Mouse (Mus musculus): ENCODE measurements around the gene Plekhn1. TPM values are rescaled to one million over a fixed set of nuclear protein-coding genes. Genes with fewer than 3 reads are reported as not detected.

The Plekhn1 gene
- polyA plus RNA-seq, 1 experiment from 2014 or later: 11.8 TPM

GRCm38 (mm10) chr4:156236651-156237447 is 2.2 kb upstream of the Plekhn1 start:
- 22% methylated on average over 55 of the region's 60 CpGs for WGBS
- H3K9ac ChIP-seq (ENCODE audit: low read depth, low read length): peak overlapping the region; percentile 93
- H3K36me3 ChIP-seq (ENCODE audit: control insufficient read depth, insufficient read depth, low read length): peaks cover 48% of the 10 kb centered on the region
- ATAC-seq (replicated peaks; ENCODE audit: low FRiP score) (no peak), DNase-seq (ENCODE audit: low spot score) (no peak)
- no peaks in the 10 kb centered on the region for H3K27me3 ChIP-seq (replicated peaks; ENCODE audit: control insufficient read depth, insufficient read depth, low read length)
- H3K9me3 ChIP-seq (ENCODE audit: control insufficient read depth, low read length): no peaks in the 10 kb centered on the region
- H3K27ac ChIP-seq (ENCODE audit: low read depth, low read length): peak overlapping the region; percentile 99
- H3K4me3 ChIP-seq (ENCODE audit: low read depth, low read length): peak overlapping the region; percentile 94
- peaks cover 16% of the 10 kb centered on the region for H3K4me1 ChIP-seq (replicated peaks; ENCODE audit: control insufficient read depth, insufficient read depth, low read length)
- peak overlapping the region; percentile 98 for H3K4me2 ChIP-seq

- DNase-seq (ENCODE audit: low spot score): peak; percentile 96
- H3K27me3 ChIP-seq (replicated peaks; ENCODE audit: control insufficient read depth, insufficient read depth, low read length): no peaks in the 10 kb centered on the region
Observed at GRCm38 (mm10) chr4:156235808-156236533, 1.3 kb upstream of the Plekhn1 start, which contains the start of gene Noc2l. TSS of gene Noc2l (plus strand) at chr4:156236010.

GRCm38 (mm10) chr4:156235360-156235770 is 708 bp upstream of the Plekhn1 start:
- Histone ChIP-seq H3K27me3 (replicated peaks; ENCODE audit: control insufficient read depth, insufficient read depth, low read length) (no peaks in the 10 kb centered on the region), H3K4me2 (peak overlapping the region; percentile 98), H3K4me1 (replicated peaks; ENCODE audit: control insufficient read depth, insufficient read depth, low read length) (peaks cover 16% of the 10 kb centered on the region), H3K36me3 (ENCODE audit: control insufficient read depth, insufficient read depth, low read length) (peaks cover 44% of the 10 kb centered on the region), H3K4me3 (ENCODE audit: low read depth, low read length) (peak overlapping the region; percentile 94), H3K9ac (ENCODE audit: low read depth, low read length) (peak overlapping the region; percentile 93), H3K27ac (ENCODE audit: low read depth, low read length) (peak overlapping the region; percentile 99), H3K9me3 (ENCODE audit: control insufficient read depth, low read length) (no peaks in the 10 kb centered on the region)
- ATAC-seq (replicated peaks; ENCODE audit: low FRiP score) (peak; percentile 40), DNase-seq (ENCODE audit: low spot score) (no peak)
- WGBS: under 1% methylated on average over 15 of the region's 15 CpGs

More at GRCm38 (mm10) chr4:156235808-156236533, 1.3 kb upstream of the Plekhn1 start, which contains the start of gene Noc2l:
- H3K4me1 ChIP-seq (replicated peaks; ENCODE audit: control insufficient read depth, insufficient read depth, low read length): peaks cover 16% of the 10 kb centered on the region
- peak within 1 kb of the TSS; percentile 93 for H3K9ac ChIP-seq (ENCODE audit: low read depth, low read length)
- peak; percentile 86 for ATAC-seq (replicated peaks; ENCODE audit: low FRiP score)
- H3K9me3 ChIP-seq (ENCODE audit: control insufficient read depth, low read length): no peaks in the 10 kb centered on the region
- peaks cover 45% of the 10 kb centered on the region for H3K36me3 ChIP-seq (ENCODE audit: control insufficient read depth, insufficient read depth, low read length)
- H3K4me2 ChIP-seq: peak within 1 kb of the TSS; percentile 98
- H3K27ac ChIP-seq (ENCODE audit: low read depth, low read length): peak within 1 kb of the TSS; percentile 99
- under 1% methylated on average over 85 of the region's 90 CpGs for WGBS
- H3K4me3 ChIP-seq (ENCODE audit: low read depth, low read length): peak within 1 kb of the TSS; percentile 94

- Histone ChIP-seq H3K9me3 (ENCODE audit: control insufficient read depth, low read length) (no peaks in the 10 kb centered on the region), H3K4me3 (ENCODE audit: low read depth, low read length) (peak overlapping the region; percentile 94), H3K36me3 (ENCODE audit: control insufficient read depth, insufficient read depth, low read length) (peaks cover 39% of the 10 kb centered on the region), H3K27ac (ENCODE audit: low read depth, low read length) (peak overlapping the region; percentile 55), H3K4me1 (replicated peaks; ENCODE audit: control insufficient read depth, insufficient read depth, low read length) (peaks cover 19% of the 10 kb centered on the region), H3K9ac (ENCODE audit: low read depth, low read length) (peak overlapping the region; percentile 90), H3K27me3 (replicated peaks; ENCODE audit: control insufficient read depth, insufficient read depth, low read length) (no peaks in the 10 kb centered on the region), H3K4me2 (peak overlapping the region; percentile 98)
- 16% methylated on average over 17 of the region's 17 CpGs for WGBS
- DNase-seq (ENCODE audit: low spot score): no peak
- no peak for ATAC-seq (replicated peaks; ENCODE audit: low FRiP score)
Observed at GRCm38 (mm10) chr4:156234021-156234501, 596 bp downstream of the Plekhn1 start.

- H3K9ac ChIP-seq (ENCODE audit: low read depth, low read length): no peak overlapping the region; the same call in 1 of the 2 replicates
- peaks cover 12% of the 10 kb centered on the region for H3K4me1 ChIP-seq (replicated peaks; ENCODE audit: control insufficient read depth, insufficient read depth, low read length)
- ATAC-seq (replicated peaks; ENCODE audit: low FRiP score) (peak; percentile 40), DNase-seq (ENCODE audit: low spot score) (no peak)
- H3K9me3 ChIP-seq (ENCODE audit: control insufficient read depth, low read length): no peaks in the 10 kb centered on the region
- no peak overlapping the region for H3K27ac ChIP-seq (ENCODE audit: low read depth, low read length)
- 0 out of 2 replicates have a peak overlapping the region, but pooled peaks have one; percentile 29 for H3K4me2 ChIP-seq
- WGBS: 36% methylated on average over 12 of the region's 12 CpGs
- peaks cover under 1% of the 10 kb centered on the region; the same call in 1 of the 2 replicates for H3K27me3 ChIP-seq (replicated peaks; ENCODE audit: control insufficient read depth, insufficient read depth, low read length)
- peaks cover 22% of the 10 kb centered on the region for H3K36me3 ChIP-seq (ENCODE audit: control insufficient read depth, insufficient read depth, low read length)
- peak overlapping the region; percentile 10; the same call in 1 of the 2 replicates for H3K4me3 ChIP-seq (ENCODE audit: low read depth, low read length)
Observed at GRCm38 (mm10) chr4:156228393-156229024, 6.1 kb downstream of the Plekhn1 start.

GRCm38 (mm10) chr4:156227752-156228392 is 6.8 kb downstream of the Plekhn1 start:
- Histone ChIP-seq H3K36me3 (ENCODE audit: control insufficient read depth, insufficient read depth, low read length) (peaks cover 22% of the 10 kb centered on the region), H3K4me2 (peak overlapping the region; percentile 29), H3K27ac (ENCODE audit: low read depth, low read length) (no peak overlapping the region), H3K4me3 (ENCODE audit: low read depth, low read length) (peak overlapping the region; percentile 10; the same call in 1 of the 2 replicates), H3K9me3 (ENCODE audit: control insufficient read depth, low read length) (no peaks in the 10 kb centered on the region), H3K9ac (ENCODE audit: low read depth, low read length) (peak overlapping the region; percentile 30; the same call in 1 of the 2 replicates), H3K27me3 (replicated peaks; ENCODE audit: control insufficient read depth, insufficient read depth, low read length) (peaks cover 2% of the 10 kb centered on the region; the same call in 1 of the 2 replicates), H3K4me1 (replicated peaks; ENCODE audit: control insufficient read depth, insufficient read depth, low read length) (peaks cover 12% of the 10 kb centered on the region)
- 43% methylated on average over 18 of the region's 18 CpGs for WGBS
- peak; percentile 8; the same call in 1 of the 2 replicates for ATAC-seq (replicated peaks; ENCODE audit: low FRiP score)
- DNase-seq (ENCODE audit: low spot score): no peak

- WGBS: 84% methylated on average over 2 of the region's 2 CpGs
- peaks cover 9% of the 10 kb centered on the region for H3K4me1 ChIP-seq (replicated peaks; ENCODE audit: control insufficient read depth, insufficient read depth, low read length)
- no peak for DNase-seq (ENCODE audit: low spot score)
- H3K27ac ChIP-seq (ENCODE audit: low read depth, low read length): no peak overlapping the region
- H3K4me3 ChIP-seq (ENCODE audit: low read depth, low read length): no peak overlapping the region
- H3K9ac ChIP-seq (ENCODE audit: low read depth, low read length): no peak overlapping the region
- H3K36me3 ChIP-seq (ENCODE audit: control insufficient read depth, insufficient read depth, low read length): no peaks in the 10 kb centered on the region; the same call in 1 of the 2 replicates
- no peak overlapping the region for H3K4me2 ChIP-seq
- no peaks in the 10 kb centered on the region for H3K9me3 ChIP-seq (ENCODE audit: control insufficient read depth, low read length)
- ATAC-seq (replicated peaks; ENCODE audit: low FRiP score): no peak
- H3K27me3 ChIP-seq (replicated peaks; ENCODE audit: control insufficient read depth, insufficient read depth, low read length): peaks cover 2% of the 10 kb centered on the region; the same call in 1 of the 2 replicates
Observed at GRCm38 (mm10) chr4:156224276-156224675, 10.4 kb downstream of the Plekhn1 start.

Data from liver, embryonic 11.5 days (tissue).